Mouse (Mus musculus): ENCODE measurements around the gene Tet3. TPM values are rescaled to one million over a fixed set of nuclear protein-coding genes. Genes with fewer than 3 reads are reported as not detected.

Tet3 gene
- polyA plus RNA-seq, 1 experiment from 2014 or later, result 45.1 TPM

DNA sequence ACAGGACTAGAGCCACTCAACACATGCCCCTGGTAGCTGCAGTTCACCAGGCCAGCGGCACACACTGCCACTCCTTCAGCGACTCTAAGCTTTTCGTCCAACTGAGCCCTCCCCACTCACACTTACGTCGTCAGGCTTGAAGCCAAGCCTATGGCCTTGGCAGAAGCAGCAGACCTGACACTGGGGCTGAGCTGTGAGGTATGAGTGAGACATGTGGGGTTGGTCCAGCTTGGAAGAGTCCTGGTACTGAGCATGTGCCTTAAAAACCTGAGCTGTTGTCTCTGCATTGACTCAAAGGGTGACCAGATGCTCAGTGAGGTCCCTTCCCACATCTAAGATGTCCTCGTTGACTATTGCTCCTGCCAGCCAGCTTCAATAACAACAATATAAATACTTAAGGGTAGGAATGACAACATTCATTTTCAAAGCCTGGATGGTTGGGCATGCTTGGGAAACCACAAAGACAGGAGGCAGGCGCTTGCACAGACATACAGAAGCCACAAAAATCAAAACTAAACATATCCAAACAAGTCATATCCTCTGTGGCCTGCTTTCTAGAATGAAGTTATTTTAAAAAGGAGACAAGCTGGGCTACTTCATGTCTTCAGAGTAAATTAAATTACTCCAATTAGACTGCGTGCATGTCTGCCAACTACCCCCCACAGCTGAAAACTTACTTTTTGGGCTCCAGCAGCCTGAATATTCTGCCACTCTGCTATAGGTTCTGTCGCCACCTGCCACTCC lies 37.3 kb upstream of the Tet3 start:
- H3K27ac ChIP-seq (replicated peaks), result no peak overlapping the region

GRCm38 (mm10) chr6:83490622-83491021 lies 31.7 kb upstream of the Tet3 start:
- no peak for DNase-seq (ENCODE audit: low spot score)
- no peaks in the 10 kb centered on the region for H3K4me1 ChIP-seq
- no peak overlapping the region for H3K4me3 ChIP-seq
- no peak overlapping the region for H3K27ac ChIP-seq (replicated peaks)
- H3K27me3 ChIP-seq (replicated peaks; ENCODE audit: low read depth, poor library complexity, severe bottlenecking), result no peaks in the 10 kb centered on the region
- no peaks in the 10 kb centered on the region for H3K9me3 ChIP-seq
- peaks cover 73% of the 10 kb centered on the region for H3K36me3 ChIP-seq (replicated peaks)
- 74% methylated on average over 4 of the region's 4 CpGs for WGBS

More for the DNA sequence above, 37.3 kb upstream of the Tet3 start:
- H3K9me3 ChIP-seq, result peaks cover 4% of the 10 kb centered on the region; the same call in 1 of the 2 replicates
- H3K4me3 ChIP-seq, result no peak overlapping the region
- DNase-seq (ENCODE audit: low spot score), result no peak
- H3K36me3 ChIP-seq (replicated peaks), result peaks cover 58% of the 10 kb centered on the region
- 93% methylated on average over 9 of the region's 9 CpGs for WGBS
- no peaks in the 10 kb centered on the region for H3K27me3 ChIP-seq (replicated peaks; ENCODE audit: low read depth, poor library complexity, severe bottlenecking)
- no peaks in the 10 kb centered on the region for H3K4me1 ChIP-seq

DNA sequence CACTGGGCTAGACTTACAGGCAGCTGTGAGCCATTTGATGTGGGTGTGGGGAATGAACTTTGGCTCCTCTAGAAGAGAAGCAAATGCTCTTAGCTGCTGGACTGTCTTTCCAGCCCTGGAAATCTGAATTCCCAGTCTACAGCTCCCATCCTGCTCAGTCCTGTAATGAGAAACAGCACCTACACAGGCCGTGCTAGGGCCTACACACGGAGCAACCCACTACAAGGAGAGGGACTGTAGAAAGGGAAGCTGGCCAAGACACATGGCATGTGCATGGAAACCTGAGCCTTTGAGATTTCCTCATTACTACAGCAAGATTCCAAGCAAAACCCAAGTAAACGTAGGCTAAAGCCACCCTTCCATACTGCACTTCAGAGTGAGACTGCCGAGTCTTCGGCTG lies 29.3 kb upstream of the Tet3 start:
- no peak overlapping the region for H3K27ac ChIP-seq (replicated peaks)
- WGBS, result 85% methylated on average over 5 of the region's 5 CpGs

GRCm38 (mm10) chr6:83487298-83487697 lies 28.4 kb upstream of the Tet3 start:
- Histone ChIP-seq H3K36me3 (replicated peaks) (peaks cover 81% of the 10 kb centered on the region), H3K4me3 (no peak overlapping the region), H3K27me3 (replicated peaks; ENCODE audit: low read depth, poor library complexity, severe bottlenecking) (no peaks in the 10 kb centered on the region), H3K27ac (replicated peaks) (no peak overlapping the region), H3K4me1 (0 out of 2 replicates have a peak, but pooled peaks cover 2% of the 10 kb centered on the region), H3K9me3 (no peaks in the 10 kb centered on the region)
- 88% methylated on average over 4 of the region's 4 CpGs for WGBS
- DNase-seq (ENCODE audit: low spot score), result no peak

More for the DNA sequence above, 29.3 kb upstream of the Tet3 start:
- H3K27me3 ChIP-seq (replicated peaks; ENCODE audit: low read depth, poor library complexity, severe bottlenecking), result no peaks in the 10 kb centered on the region
- H3K9me3 ChIP-seq, result no peaks in the 10 kb centered on the region
- no peak overlapping the region for H3K4me3 ChIP-seq
- no peak for DNase-seq (ENCODE audit: low spot score)
- H3K4me1 ChIP-seq, result no peaks in the 10 kb centered on the region
- H3K36me3 ChIP-seq (replicated peaks), result peaks cover 75% of the 10 kb centered on the region

DNA sequence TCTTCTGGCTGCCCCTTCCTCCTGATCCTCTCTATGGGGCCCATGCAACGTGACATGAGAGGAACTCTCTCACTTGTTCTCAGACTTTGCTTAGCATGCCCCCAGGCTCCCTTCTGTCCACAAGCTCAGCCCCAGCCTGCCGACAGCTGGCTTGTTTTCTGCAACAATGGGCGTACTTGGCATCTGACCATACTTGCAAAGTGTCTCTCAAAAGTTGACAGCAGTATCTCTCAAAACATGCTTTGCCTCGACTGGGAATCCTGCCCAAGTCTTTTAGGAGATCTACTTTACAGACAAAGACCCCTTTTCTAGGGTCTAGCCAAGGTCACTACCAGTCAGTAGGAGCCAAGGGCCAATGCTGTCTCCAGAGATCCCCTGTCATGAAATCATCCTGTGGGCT lies 27.0 kb upstream of the Tet3 start:
- no peak overlapping the region for H3K27ac ChIP-seq (replicated peaks)
- peaks cover 95% of the 10 kb centered on the region for H3K36me3 ChIP-seq (replicated peaks)
- 63% methylated on average over 4 of the region's 4 CpGs for WGBS
- H3K4me3 ChIP-seq, result no peak overlapping the region
- no peaks in the 10 kb centered on the region for H3K9me3 ChIP-seq
- no peak for DNase-seq (ENCODE audit: low spot score)
- H3K27me3 ChIP-seq (replicated peaks; ENCODE audit: low read depth, poor library complexity, severe bottlenecking), result no peaks in the 10 kb centered on the region
- H3K4me1 ChIP-seq, result 0 out of 2 replicates have a peak, but pooled peaks cover 3% of the 10 kb centered on the region

GRCm38 (mm10) chr6:83483776-83484175 lies 24.9 kb upstream of the Tet3 start:
- H3K36me3 ChIP-seq (replicated peaks), result peaks cover 95% of the 10 kb centered on the region
- H3K27ac ChIP-seq (replicated peaks), result no peak overlapping the region
- H3K9me3 ChIP-seq, result no peaks in the 10 kb centered on the region
- no peaks in the 10 kb centered on the region for H3K27me3 ChIP-seq (replicated peaks; ENCODE audit: low read depth, poor library complexity, severe bottlenecking)
- 93% methylated on average over 7 of the region's 7 CpGs for WGBS
- DNase-seq (ENCODE audit: low spot score), result no peak
- H3K4me3 ChIP-seq, result no peak overlapping the region
- H3K4me1 ChIP-seq, result 0 out of 2 replicates have a peak, but pooled peaks cover 3% of the 10 kb centered on the region

GRCm38 (mm10) chr6:83482418-83483085 lies 23.7 kb upstream of the Tet3 start:
- no peak for DNase-seq (ENCODE audit: low spot score)
- H3K9me3 ChIP-seq, result no peaks in the 10 kb centered on the region
- peaks cover 86% of the 10 kb centered on the region for H3K36me3 ChIP-seq (replicated peaks)
- 0 out of 2 replicates have a peak, but pooled peaks cover 3% of the 10 kb centered on the region for H3K4me1 ChIP-seq
- H3K27me3 ChIP-seq (replicated peaks; ENCODE audit: low read depth, poor library complexity, severe bottlenecking), result no peaks in the 10 kb centered on the region
- no peak overlapping the region for H3K27ac ChIP-seq (replicated peaks)
- WGBS, result 79% methylated on average over 10 of the region's 10 CpGs
- H3K4me3 ChIP-seq, result no peak overlapping the region

DNA sequence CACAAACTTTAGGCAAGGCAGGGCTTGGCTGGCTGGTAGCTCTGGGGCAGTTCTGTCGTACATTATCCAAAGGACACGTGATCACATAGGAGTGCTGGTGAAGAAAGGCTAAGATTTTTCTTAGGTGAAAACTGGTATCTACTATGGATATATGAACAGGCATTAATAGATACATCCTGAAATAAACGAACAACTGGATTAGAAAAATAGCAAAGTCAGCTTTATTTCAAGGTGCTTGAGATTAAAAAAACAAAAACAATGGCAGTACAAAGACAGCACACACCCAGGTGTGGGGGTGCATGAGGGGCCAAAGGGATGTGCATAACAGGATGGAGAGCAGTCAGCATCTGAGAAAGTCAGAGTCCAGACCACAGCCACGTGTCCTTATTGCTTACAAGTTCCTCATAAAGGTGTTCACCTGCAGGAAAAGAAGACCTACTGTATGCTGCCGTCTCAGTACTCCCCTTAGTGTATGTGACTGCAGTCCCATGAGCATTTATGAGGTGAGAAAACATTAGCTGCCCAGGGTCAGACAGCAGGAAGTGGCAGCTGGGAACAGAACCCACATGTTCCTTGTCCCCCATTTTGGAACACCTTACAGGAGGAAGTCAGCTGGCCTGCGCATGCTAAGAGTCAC lies 21.3 kb upstream of the Tet3 start:
- 0 out of 2 replicates have a peak, but pooled peaks cover 3% of the 10 kb centered on the region for H3K4me1 ChIP-seq
- H3K9me3 ChIP-seq, result no peaks in the 10 kb centered on the region
- no peak overlapping the region for H3K4me3 ChIP-seq
- H3K27me3 ChIP-seq (replicated peaks; ENCODE audit: low read depth, poor library complexity, severe bottlenecking), result no peaks in the 10 kb centered on the region
- WGBS, result 91% methylated on average over 6 of the region's 6 CpGs
- H3K27ac ChIP-seq (replicated peaks), result no peak overlapping the region
- no peak for DNase-seq (ENCODE audit: low spot score)
- H3K36me3 ChIP-seq (replicated peaks), result peaks cover 67% of the 10 kb centered on the region

DNA sequence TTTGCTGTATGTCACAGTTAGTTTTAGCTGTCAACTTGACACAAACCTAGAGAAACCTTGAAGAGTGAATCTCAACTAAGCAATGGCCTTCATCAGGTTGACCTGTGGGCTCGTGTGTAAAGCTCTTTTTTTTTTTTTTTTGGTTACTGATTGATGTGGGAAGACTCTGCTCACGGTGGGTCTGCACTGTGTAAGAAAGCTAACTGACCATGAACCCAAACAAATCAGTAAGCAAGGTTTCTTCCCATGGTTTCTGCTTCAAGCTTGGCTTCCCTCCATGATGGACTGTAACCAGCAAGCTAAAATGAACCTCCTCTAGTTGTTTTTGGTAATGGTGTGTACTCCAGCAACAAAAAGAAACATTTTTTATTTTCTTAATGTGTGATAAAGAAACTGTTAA lies 20.3 kb upstream of the Tet3 start:
- Histone ChIP-seq H3K27ac (replicated peaks) (no peak overlapping the region), H3K9me3 (no peaks in the 10 kb centered on the region), H3K27me3 (replicated peaks; ENCODE audit: low read depth, poor library complexity, severe bottlenecking) (no peaks in the 10 kb centered on the region), H3K4me1 (0 out of 2 replicates have a peak, but pooled peaks cover 3% of the 10 kb centered on the region), H3K4me3 (no peak overlapping the region), H3K36me3 (replicated peaks) (peaks cover 58% of the 10 kb centered on the region)
- DNase-seq (ENCODE audit: low spot score), result no peak
- WGBS, result 79% methylated on average over 2 of the region's 2 CpGs

- DNase-seq (ENCODE audit: low spot score), result no peak
- 93% methylated on average over 7 of the region's 7 CpGs for WGBS
Observed at GRCm38 (mm10) chr6:83478628-83479027, 19.7 kb upstream of the Tet3 start.

DNA sequence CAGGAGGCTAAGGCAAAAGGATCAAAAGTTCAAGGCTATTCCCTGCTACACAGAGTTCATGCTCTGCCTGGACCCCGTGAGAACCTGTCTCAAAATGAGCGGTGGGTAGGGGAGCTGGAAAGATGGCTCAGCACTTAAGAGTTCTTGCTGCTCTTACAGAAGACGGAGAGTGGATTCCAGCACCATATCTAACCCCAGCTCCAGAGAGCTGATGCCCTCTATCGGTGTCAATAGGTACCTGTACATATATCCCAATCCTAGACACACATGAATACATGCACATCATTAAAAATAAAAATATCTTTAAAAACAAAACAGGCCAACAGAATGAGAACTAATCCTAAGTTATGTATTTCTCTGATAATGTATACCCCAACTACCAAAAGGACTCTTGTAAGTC lies 19.3 kb upstream of the Tet3 start:
- Histone ChIP-seq H3K4me3 (no peak overlapping the region), H3K36me3 (replicated peaks) (peaks cover 51% of the 10 kb centered on the region), H3K4me1 (0 out of 2 replicates have a peak, but pooled peaks cover 3% of the 10 kb centered on the region), H3K9me3 (no peaks in the 10 kb centered on the region), H3K27me3 (replicated peaks; ENCODE audit: low read depth, poor library complexity, severe bottlenecking) (no peaks in the 10 kb centered on the region), H3K27ac (replicated peaks) (no peak overlapping the region)
- 65% methylated on average over 4 of the region's 4 CpGs for WGBS
- DNase-seq (ENCODE audit: low spot score), result no peak

More at GRCm38 (mm10) chr6:83478628-83479027, 19.7 kb upstream of the Tet3 start:
- Histone ChIP-seq H3K27ac (replicated peaks) (no peak overlapping the region), H3K9me3 (no peaks in the 10 kb centered on the region), H3K4me3 (no peak overlapping the region), H3K27me3 (replicated peaks; ENCODE audit: low read depth, poor library complexity, severe bottlenecking) (no peaks in the 10 kb centered on the region), H3K36me3 (replicated peaks) (peaks cover 52% of the 10 kb centered on the region), H3K4me1 (0 out of 2 replicates have a peak, but pooled peaks cover 3% of the 10 kb centered on the region)

DNA sequence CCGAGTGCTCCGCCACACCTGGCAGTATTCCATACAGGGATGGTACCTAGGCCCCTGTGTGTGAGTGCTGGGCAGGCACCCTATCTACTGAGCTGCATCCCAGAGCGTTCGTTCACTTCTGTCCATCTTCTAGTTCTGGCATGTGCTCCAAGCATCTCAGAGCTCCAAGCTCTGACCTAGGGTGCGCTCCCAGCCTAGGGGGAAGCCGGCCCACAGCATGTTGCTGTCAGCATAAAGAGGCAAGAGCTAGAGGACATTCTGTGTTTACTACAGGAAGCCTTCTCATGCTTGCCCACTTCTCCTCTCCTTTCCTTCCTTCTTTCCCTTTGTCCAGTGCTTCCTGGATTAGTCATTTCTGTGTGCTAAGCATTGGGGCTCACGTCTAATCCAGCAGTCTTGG lies 16.5 kb upstream of the Tet3 start:
- H3K4me1 ChIP-seq, result no peaks in the 10 kb centered on the region
- DNase-seq (ENCODE audit: low spot score), result no peak
- no peaks in the 10 kb centered on the region for H3K27me3 ChIP-seq (replicated peaks; ENCODE audit: low read depth, poor library complexity, severe bottlenecking)
- 78% methylated on average over 7 of the region's 7 CpGs for WGBS
- no peak overlapping the region for H3K27ac ChIP-seq (replicated peaks)
- peaks cover 23% of the 10 kb centered on the region for H3K36me3 ChIP-seq (replicated peaks)
- H3K4me3 ChIP-seq, result no peak overlapping the region
- no peaks in the 10 kb centered on the region for H3K9me3 ChIP-seq
